Mouse (Mus musculus) urinary bladder, postnatal 14 days (tissue): ENCODE results near the gene Gm49394.

Source experiments
- DNase-seq: peaks from one replicate; pipeline ENCODE4 v3.0.0; 2021; ENCODE audit warnings: low spot score

Gene Gm49394

GRCm38 (mm10) chr7:142669751-142670625 lies at the start of gene Gm49394:
Gene Gm49394 (minus strand): TSS chr7:142669942.
- DNase-seq, result no peak

GRCm38 (mm10) chr7:142714783-142715498 lies 45.2 kb upstream of the Gm49394 start:
- peak; percentile 33 for DNase-seq

- no peak for DNase-seq
Observed at GRCm38 (mm10) chr7:142706873-142707272, 37.1 kb upstream of the Gm49394 start.

DNA sequence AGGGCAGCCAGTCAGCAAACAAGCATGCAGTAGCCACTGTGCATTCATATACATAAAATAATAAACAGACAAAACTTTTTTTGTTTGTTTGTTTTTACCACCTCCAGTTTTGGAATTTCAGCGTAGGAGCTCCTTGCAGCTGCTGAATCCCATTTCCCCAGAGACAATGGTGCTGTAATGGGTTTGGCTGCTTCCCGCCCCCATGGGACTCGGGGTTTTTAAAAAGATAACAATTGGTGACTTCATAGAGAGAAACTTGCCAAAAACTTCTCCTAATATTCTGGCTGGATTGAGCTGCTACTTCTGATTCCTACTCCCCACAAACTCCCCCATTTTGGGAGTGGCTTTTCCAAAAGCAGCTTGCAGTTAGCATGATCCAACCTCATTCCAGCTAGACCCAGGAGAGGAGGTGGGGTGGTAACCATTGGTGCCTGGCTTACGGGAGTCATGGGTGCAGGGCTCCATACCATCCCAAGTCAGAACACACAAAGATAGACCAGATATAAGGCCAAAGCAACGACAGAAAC lies 29.7 kb upstream of the Gm49394 start:
- peak; percentile 10 for DNase-seq

- no peak for DNase-seq
Observed at GRCm38 (mm10) chr7:142678611-142679010, 8.9 kb upstream of the Gm49394 start.

- peak; percentile 66 for DNase-seq
Observed at GRCm38 (mm10) chr7:142675644-142676043, 5.9 kb upstream of the Gm49394 start.

GRCm38 (mm10) chr7:142675141-142675540 lies 5.4 kb upstream of the Gm49394 start:
- no peak for DNase-seq

GRCm38 (mm10) chr7:142672120-142672519 lies 2.4 kb upstream of the Gm49394 start:
- DNase-seq, result peak; percentile 47

GRCm38 (mm10) chr7:142671067-142671466 lies 1.3 kb upstream of the Gm49394 start:
- no peak for DNase-seq

DNA sequence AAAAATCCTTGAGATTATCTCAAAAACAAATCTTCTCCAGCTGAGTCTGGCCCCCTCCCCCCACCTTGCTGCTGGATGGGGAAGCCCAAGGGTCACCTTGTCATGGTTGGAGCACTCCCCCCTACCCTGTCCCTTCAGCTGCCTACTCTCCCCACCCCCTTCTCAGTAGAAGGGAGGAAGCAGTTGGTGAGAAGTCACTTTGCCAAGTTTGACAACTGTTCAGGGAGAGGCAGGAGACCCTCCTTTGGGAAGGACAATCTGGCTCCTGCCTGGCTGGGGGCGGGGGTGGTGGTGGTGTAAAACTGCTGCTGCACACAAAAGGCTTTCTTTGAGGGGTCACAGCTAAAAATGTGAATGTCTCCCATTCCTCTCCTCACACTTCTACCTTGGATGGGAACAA lies 1.4 kb downstream of the Gm49394 start:
- DNase-seq, result no peak

DNA sequence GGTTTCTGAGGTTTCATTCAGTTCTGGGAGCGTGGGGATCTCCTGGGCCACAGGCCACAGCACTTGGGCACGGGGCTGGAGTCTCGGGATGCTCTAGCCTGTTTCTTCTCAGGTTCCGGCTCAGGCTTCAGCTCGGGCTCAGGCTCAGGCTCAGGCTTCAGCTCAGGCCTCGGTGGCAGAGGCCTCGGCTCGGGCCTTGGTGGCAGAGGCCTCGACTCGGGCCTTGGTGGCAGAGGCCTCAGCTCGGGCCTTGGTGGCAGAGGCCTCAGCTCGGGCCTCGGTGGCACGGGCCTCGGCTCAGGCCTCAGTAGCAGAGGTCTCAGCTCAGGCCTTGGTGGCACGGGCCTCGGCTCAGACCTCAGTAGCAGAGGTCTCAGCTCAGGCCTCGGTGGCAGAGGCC lies 2.2 kb downstream of the Gm49394 start:
- DNase-seq, result no peak

GRCm38 (mm10) chr7:142666659-142667058 lies 3.1 kb downstream of the Gm49394 start, which contains the start of gene Igf2:
Gene Igf2 (minus strand): TSS chr7:142666816.
- no peak for DNase-seq

DNA sequence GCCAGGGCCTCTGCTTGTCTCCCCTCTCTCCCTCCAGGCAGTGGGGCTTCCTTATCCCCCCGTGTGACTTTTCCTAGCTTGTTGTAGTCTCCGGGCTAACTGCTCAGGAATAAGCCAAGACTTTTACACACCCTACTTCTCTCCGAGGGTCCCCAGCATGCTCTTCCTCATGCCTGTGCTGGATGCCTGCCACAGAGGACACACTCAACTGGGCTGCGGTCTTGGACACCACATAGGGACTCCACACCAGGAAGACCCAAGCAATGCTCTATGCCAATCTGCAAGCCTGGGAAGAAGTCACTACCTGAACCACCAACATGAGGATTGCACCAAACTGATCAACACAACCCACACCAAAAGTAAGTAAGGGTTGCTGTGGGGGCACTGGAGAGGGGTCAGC lies 3.6 kb downstream of the Gm49394 start:
- DNase-seq, result no peak

DNA sequence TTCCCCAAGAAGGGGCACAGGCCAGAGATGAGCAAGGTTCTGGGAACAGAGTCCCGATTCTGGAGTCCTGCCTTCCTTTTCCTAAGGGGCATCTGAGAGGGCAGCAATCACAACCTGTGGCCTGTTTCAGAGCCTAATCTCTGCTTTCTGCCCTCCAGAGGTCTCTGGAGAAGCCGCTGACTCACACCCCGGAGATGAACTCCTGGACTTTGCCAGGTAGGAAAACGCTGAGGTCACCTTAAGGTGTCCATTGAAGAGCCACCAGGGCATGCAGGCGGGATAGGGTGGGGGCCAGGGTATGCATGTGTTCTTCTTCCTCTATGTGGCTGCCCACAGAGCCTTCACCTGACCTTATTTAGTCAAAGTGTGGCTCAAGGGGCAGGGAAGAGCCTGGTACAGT lies 4.4 kb downstream of the Gm49394 start:
- no peak for DNase-seq

DNA sequence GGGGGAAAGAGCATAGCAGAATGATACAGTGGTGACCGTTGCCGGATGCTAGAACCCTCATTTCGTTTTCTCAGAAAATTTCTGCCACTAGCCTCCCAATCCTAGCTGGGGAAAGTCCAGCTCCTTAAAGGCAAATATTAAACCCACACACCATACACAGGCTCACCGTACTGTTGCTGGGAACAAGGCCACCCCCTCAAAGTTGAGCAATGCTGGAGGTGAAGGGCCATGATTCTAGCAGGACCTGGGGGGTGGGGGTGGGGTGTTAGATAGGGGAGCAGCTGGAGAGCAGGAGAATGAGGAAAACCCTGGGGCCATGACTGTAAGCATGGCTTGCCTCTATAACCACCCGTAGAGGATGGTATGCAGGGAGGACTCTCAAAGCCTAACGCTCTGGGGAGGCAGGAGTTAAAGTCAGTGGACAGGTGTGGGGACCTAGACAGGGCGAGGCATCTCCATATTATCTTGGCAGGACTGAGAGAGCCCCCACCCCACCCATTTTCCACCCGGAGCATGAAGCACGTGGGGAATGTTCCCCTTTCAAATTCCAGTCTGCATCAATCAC lies 5.2 kb downstream of the Gm49394 start:
- DNase-seq, result no peak

- DNase-seq, result peak; percentile 26
Observed at GRCm38 (mm10) chr7:142663931-142664421, 5.8 kb downstream of the Gm49394 start.

GRCm38 (mm10) chr7:142663151-142663550 lies 6.6 kb downstream of the Gm49394 start:
- DNase-seq, result no peak

DNA sequence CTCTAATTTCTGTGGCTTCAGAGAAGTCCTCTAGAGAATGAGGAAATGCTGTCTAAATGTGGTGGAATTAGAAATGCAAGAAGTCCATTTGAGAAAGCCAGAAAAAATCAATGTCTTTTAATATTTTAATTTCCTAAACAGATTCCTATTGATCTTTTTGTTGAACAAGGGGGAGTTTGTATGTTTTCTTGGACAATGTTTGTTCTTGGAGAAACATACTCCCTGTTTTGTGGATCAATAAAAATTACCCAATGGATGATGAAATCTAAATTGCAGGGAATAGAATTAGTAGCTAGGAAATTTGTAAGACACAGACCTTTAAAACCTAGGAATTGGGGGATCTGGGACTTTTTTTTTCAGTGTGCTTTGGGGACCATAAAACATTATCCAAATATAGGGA lies 7.9 kb downstream of the Gm49394 start:
- DNase-seq, result no peak

DNA sequence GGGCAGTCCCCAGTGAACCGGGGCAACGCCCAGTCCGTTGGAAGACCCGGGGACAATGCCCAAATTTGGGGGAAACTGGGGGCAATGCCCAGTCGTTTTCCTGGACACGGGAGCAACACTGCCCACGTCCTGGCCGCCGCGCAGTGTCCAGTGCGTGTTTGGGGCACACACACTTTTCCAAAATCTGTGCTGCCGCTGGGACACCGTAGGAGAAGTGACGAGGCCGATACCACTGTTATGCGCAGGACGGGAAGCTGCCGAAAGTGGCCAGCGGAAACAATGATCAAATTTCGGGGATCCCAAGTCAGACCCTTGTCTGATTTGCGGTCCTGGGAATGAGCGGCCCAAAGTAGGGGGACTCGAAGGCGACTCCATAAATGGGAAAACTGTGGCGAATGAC lies 8.7 kb downstream of the Gm49394 start:
- DNase-seq, result no peak

DNA sequence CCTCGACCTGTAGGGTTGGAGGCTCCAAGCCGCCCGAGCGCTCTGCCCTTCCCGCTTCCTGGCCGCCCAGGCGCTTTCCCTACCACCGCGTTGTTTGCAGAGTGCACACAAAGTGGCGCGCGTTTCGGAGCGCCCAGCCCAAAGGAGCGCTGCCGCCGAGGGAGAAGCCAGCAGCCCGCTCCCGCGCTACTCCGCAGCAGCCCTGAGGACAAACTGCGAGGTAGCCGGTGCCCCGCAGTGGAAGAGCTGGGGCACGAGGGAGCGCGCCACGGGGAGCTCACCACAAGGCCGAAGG lies 9.1 kb downstream of the Gm49394 start:
- peak; percentile 26 for DNase-seq

GRCm38 (mm10) chr7:142659767-142660650 lies 9.7 kb downstream of the Gm49394 start:
- DNase-seq, result no peak
